Mouse (Mus musculus) liver, embryonic 16.5 days (tissue): ENCODE measurements around the gene Maff. TPM values are rescaled to one million over a fixed set of nuclear protein-coding genes. Genes with fewer than 3 reads are reported as not detected.

ENCODE experiments used
- ATAC-seq: fragments of 200-750 bp; cut with Nextera tagmentation; 2 replicates; pipeline ENCODE4 v1.8.0; 2017; ENCODE audit warnings: low read depth, mild to moderate bottlenecking, moderate number of reproducible peaks, moderate library complexity
- H3K27ac ChIP-seq: fragments of 300-500 bp; sonication (generic); 2 replicates; pipeline ENCODE4 v1.5.1; 2014; ENCODE audit warnings: mild to moderate bottlenecking, low read length
- H3K27me3 ChIP-seq: fragments of 300-500 bp; sonication (generic); 2 replicates; pipeline ENCODE4 v1.6.1; 2014; ENCODE audit warnings: low read depth, low read length, mixed read lengths; ENCODE audit not compliant: control insufficient read depth, insufficient read depth
- H3K36me3 ChIP-seq: fragments of 300-500 bp; sonication (generic); 2 replicates; pipeline ENCODE4 v1.6.1; 2014; ENCODE audit warnings: mild to moderate bottlenecking; ENCODE audit not compliant: control insufficient read depth, insufficient read depth
- H3K4me1 ChIP-seq: fragments of 300-500 bp; sonication (generic); 2 replicates; pipeline ENCODE4 v1.6.1; 2014; ENCODE audit warnings: low read depth, low read length, mixed read lengths; ENCODE audit not compliant: control insufficient read depth
- H3K4me2 ChIP-seq: fragments of 300-500 bp; sonication (generic); 2 replicates; pipeline ENCODE4 v1.6.1; 2014; ENCODE audit warnings: low read depth, low read length, mixed read lengths
- H3K4me3 ChIP-seq: fragments of 300-500 bp; sonication (generic); 2 replicates; pipeline ENCODE4 v1.5.1; 2014; ENCODE audit warnings: low read depth, mild to moderate bottlenecking, low read length
- H3K9ac ChIP-seq: fragments of 300-500 bp; sonication (generic); 2 replicates; pipeline ENCODE4 v1.6.1; 2014; ENCODE audit warnings: low read depth, low read length
- H3K9me3 ChIP-seq: fragments of 300-500 bp; sonication (generic); replicated peaks from 2 replicates; pipeline ENCODE4 v1.6.1; 2016; ENCODE audit warnings: low read length; ENCODE audit not compliant: control insufficient read depth
- WGBS: fragments of 180-500 bp; shearing (Covaris S2); extraction: QIAGEN DNeasy Blood & Tissue Kit; methylation state at CpG from one replicate; pipeline ENCODE4 v1.1.7; 2014; ENCODE audit not compliant: insufficient replicate concordance; 5-methylcytosine and 5-hydroxymethylcytosine counted together
- polyA plus RNA-seq: library from polyadenylated mRNA; unstranded; fragments of >200 nt; fragmentation: Nextera tagmentation; extraction: Ambion mirVana; gene quantifications from 2 replicates; pipeline ENCODE4 v1.2.1, GENCODE M21; 2015

Gene Maff
- polyA plus RNA-seq: 2.3 and 3.3 TPM in 2 replicates

GRCm38 (mm10) chr15:79346051-79346793, at the start of gene Maff:
Maff (plus strand) TSS chr15:79346621.
- ATAC-seq: no peak
- Histone ChIP-seq H3K9ac (peak within 1 kb of the TSS; percentile 94), H3K4me1 (peaks cover 15% of the 10 kb centered on the region), H3K36me3 (no peaks in the 10 kb centered on the region), H3K4me3 (peak within 1 kb of the TSS; percentile 84), H3K9me3 (no peaks in the 10 kb centered on the region), H3K27me3 (peaks cover 13% of the 10 kb centered on the region), H3K27ac (peak within 1 kb of the TSS; percentile 97), H3K4me2 (peak within 1 kb of the TSS; percentile 93)
- WGBS: 45% methylated on average over 8 of the region's 8 CpGs

GRCm38 (mm10) chr15:79298553-79298952, 47.9 kb upstream of the Maff start:
- Histone ChIP-seq H3K4me3 (no peak overlapping the region), H3K9me3 (no peaks in the 10 kb centered on the region), H3K27ac (no peak overlapping the region), H3K36me3 (peaks cover 3% of the 10 kb centered on the region), H3K4me2 (no peak overlapping the region), H3K9ac (no peak overlapping the region), H3K27me3 (no peaks in the 10 kb centered on the region), H3K4me1 (no peaks in the 10 kb centered on the region)
- no peak for ATAC-seq
- WGBS: 75% methylated on average over 6 of the region's 6 CpGs

GRCm38 (mm10) chr15:79299563-79300155, 46.8 kb upstream of the Maff start:
- Histone ChIP-seq H3K9me3 (no peaks in the 10 kb centered on the region), H3K9ac (no peak overlapping the region), H3K4me2 (no peak overlapping the region), H3K27me3 (no peaks in the 10 kb centered on the region), H3K36me3 (peaks cover 3% of the 10 kb centered on the region), H3K4me3 (no peak overlapping the region), H3K4me1 (no peaks in the 10 kb centered on the region), H3K27ac (no peak overlapping the region)
- ATAC-seq: no peak
- 68% methylated on average over 2 of the region's 2 CpGs for WGBS

DNA sequence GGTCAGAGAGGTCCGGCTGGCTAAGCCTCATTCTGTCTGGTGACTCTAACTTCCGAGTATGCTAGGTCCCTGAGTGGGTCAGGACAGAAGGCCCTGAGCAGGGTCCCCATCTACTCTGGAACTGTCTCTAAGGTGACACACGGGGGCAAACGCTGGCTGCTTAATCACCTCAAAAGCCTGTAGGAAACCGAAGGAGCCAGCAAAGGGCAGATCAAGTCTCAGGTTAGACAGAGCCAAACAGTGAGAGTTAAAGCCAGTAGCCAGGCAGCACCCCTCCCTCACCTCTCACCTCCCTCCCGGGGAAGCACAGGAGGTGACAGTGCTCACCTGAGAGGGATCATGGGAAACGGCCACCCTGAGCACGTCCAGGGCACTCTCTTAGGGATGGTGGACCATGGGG, 42.7 kb upstream of the Maff start:
- Histone ChIP-seq H3K27ac (no peak overlapping the region), H3K27me3 (no peaks in the 10 kb centered on the region), H3K9ac (no peak overlapping the region), H3K9me3 (no peaks in the 10 kb centered on the region), H3K4me1 (no peaks in the 10 kb centered on the region), H3K36me3 (peaks cover 3% of the 10 kb centered on the region), H3K4me3 (no peak overlapping the region), H3K4me2 (no peak overlapping the region)
- 72% methylated on average over 8 of the region's 8 CpGs for WGBS
- ATAC-seq: no peak

DNA sequence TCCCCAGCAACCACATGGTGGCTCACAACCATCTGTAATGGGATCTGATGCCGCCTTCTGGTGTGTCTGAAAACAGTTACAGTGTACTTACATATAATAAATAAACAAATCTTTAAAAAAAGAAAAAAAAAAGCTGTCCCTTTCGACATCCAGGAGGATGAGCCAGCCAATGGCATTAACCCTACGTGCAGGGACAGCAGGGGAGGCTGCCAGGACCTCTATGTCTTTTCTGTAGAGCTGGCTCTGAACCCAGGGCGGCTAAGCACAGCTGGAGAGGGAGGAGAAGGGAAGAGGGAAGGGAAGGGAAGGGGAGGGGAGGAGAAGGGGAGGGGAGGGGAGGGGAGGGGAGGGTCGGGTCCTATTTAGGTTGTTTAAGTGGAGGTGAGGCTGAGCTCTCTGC, 41.6 kb upstream of the Maff start:
- Histone ChIP-seq H3K9me3 (no peaks in the 10 kb centered on the region), H3K4me1 (no peaks in the 10 kb centered on the region), H3K9ac (no peak overlapping the region), H3K36me3 (peaks cover 3% of the 10 kb centered on the region), H3K4me3 (no peak overlapping the region), H3K27ac (no peak overlapping the region), H3K27me3 (no peaks in the 10 kb centered on the region), H3K4me2 (no peak overlapping the region)
- 75% methylated on average over 3 of the region's 5 CpGs for WGBS
- ATAC-seq: no peak

DNA sequence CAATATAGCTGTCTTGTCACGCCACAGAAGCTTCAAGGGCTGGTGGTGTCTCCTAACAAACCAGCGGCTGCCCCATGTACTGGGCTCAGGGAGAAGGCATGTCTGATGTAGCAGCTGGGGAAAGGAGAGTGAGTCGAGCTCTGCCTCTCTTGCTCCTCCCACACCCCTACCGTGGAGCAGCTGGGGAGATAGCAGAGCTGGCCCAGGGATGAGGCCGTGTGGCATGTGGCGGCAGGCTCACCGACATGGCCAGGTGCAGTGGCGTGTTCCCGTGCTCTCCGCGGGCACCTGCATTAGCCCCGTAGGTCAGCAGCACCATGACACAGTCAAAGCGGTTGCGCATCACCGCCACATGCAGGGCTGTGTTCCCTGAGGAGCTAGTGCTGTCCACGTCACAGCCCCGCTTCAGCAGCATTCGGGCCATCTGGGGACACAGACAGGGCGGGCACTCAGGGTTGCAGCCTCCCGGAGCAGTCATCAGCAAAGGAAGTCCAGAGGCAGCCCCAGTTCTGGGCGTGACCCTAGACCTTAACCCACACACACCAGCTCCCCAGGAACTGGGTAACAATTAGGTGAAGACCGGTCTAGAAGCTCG, 40.3 kb upstream of the Maff start:
- WGBS: 76% methylated on average over 23 of the region's 23 CpGs
- no peak for ATAC-seq
- H3K4me1 ChIP-seq: no peaks in the 10 kb centered on the region
- no peaks in the 10 kb centered on the region for H3K27me3 ChIP-seq
- H3K4me3 ChIP-seq: no peak overlapping the region
- H3K36me3 ChIP-seq: no peaks in the 10 kb centered on the region; the same call in 1 of the 2 replicates
- no peak overlapping the region for H3K9ac ChIP-seq
- H3K27ac ChIP-seq: no peak overlapping the region
- no peak overlapping the region for H3K4me2 ChIP-seq
- H3K9me3 ChIP-seq: no peaks in the 10 kb centered on the region

DNA sequence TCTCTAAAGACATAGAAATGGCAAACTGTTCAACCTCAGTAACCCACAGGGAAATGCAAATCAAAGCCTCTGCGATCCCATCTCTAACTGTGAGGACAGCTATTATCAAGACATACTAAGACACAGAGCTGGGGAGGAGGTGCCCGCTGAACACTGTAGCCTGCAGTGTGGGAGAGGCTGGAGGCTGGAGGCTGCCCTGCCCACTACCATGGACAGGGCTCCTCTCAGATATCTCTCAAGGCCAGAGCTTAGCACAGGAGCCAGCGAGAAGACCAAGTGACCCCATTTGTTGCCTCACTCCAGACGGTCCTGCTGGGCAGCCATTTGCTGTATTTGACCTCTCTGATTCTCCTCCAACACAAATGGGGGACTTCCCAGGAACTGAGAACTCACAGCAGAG, 38.6 kb upstream of the Maff start:
- ATAC-seq: no peak
- Histone ChIP-seq H3K9me3 (no peaks in the 10 kb centered on the region), H3K36me3 (no peaks in the 10 kb centered on the region), H3K27ac (no peak overlapping the region), H3K27me3 (no peaks in the 10 kb centered on the region), H3K4me1 (no peaks in the 10 kb centered on the region), H3K9ac (no peak overlapping the region), H3K4me2 (no peak overlapping the region), H3K4me3 (no peak overlapping the region)
- WGBS: 67% methylated on average over 4 of the region's 4 CpGs

DNA sequence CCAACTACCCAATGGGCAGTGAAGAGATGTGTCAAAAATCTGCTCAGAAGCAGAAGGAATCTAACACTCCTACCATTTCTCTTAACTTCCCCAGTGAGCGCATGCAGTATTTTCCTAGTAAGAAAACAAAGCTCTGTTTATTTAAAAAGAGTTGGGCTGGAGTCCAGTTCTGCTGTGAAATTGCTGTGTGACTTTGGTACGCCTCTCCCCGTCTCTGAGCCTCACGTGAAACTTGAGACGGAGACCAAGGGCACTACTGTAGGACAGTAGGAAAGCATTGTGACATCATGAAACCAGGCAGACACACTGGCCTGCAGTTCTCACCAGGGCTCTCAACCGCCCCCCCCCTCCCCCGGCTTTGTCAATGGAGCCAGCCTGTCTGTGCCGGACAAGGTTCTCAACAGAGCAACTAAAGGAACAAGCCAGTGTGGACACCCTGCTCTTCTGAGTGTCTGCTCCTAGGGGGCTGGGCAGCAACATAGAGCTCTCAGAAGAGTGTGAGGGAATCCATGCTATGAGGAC, 32.5 kb upstream of the Maff start:
- no peaks in the 10 kb centered on the region for H3K4me1 ChIP-seq
- WGBS: 75% methylated on average over 8 of the region's 8 CpGs
- no peaks in the 10 kb centered on the region for H3K27me3 ChIP-seq
- H3K9me3 ChIP-seq: no peaks in the 10 kb centered on the region
- no peak overlapping the region for H3K4me3 ChIP-seq
- no peak for ATAC-seq
- H3K4me2 ChIP-seq: no peak overlapping the region
- H3K9ac ChIP-seq: no peak overlapping the region
- H3K36me3 ChIP-seq: no peaks in the 10 kb centered on the region
- H3K27ac ChIP-seq: no peak overlapping the region

DNA sequence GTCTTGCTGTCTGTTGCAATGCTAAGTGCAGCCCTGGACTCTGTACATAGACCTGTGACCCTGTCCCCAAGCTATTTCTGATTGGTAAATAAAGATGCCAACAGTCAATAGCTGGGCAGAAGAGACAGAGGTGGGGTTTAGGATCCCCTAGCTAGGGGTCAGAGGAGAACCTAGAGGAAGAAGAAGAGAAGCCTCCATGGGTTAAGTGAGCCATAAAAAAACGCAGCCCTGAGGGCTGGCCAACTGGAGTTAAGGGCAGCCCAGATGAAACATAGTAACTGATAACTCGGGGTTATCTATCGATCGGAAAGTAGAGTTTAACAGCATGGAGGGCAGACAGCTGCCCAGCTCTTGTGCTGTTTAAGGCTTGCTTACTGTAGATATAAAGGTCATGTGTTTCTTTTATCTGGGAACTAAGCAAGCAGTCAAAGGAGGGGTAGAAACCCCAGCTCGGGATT, 24.7 kb upstream of the Maff start:
- ATAC-seq: peak; percentile 80
- H3K4me2 ChIP-seq: peak overlapping the region; percentile 26
- no peak overlapping the region for H3K4me3 ChIP-seq
- no peaks in the 10 kb centered on the region for H3K9me3 ChIP-seq
- 14% methylated on average over 5 of the region's 5 CpGs for WGBS
- peaks cover 46% of the 10 kb centered on the region for H3K4me1 ChIP-seq
- no peaks in the 10 kb centered on the region for H3K27me3 ChIP-seq
- H3K36me3 ChIP-seq: no peaks in the 10 kb centered on the region
- 0 out of 2 replicates have a peak overlapping the region, but pooled peaks have one; percentile 10 for H3K9ac ChIP-seq
- peak overlapping the region; percentile 84 for H3K27ac ChIP-seq
